ENCODE assay signal across 8 mouse cellular contexts in genomic region chr5:104459706-104460455, GRCm38 (mm10). TPM values are rescaled to one million over a fixed set of nuclear protein-coding genes. Genes with fewer than 3 reads are reported as not detected.
DNase-seq lines count a peak whose midpoint lies in the region; ATAC-seq lines count a peak whose summit lies in the region.

No protein-coding gene starts in this region.

- H3K4me2 ChIP-seq in hindbrain, embryonic 16.5 days (ENCODE audit: low read length): peak overlapping the region; percentile 61

- H3K4me3 ChIP-seq in hindbrain, embryonic 16.5 days (ENCODE audit: low read length): peak overlapping the region; percentile 77
- peak overlapping the region; percentile 35 for H3K4me3 ChIP-seq in macrophage (ENCODE audit: inconsistent target)

- peak overlapping the region; percentile 94 for H3K9ac ChIP-seq in hindbrain, embryonic 16.5 days (ENCODE audit: low read depth, low read length)

- ATAC-seq in common myeloid progenitor, adult 5-6 weeks (replicated peaks; ENCODE audit: low read depth, poor library complexity, severe bottlenecking): peak; percentile 55
- peak; percentile 80 for ATAC-seq in hindbrain, embryonic 16.5 days

- intact Hi-C loops in left cerebral cortex, postnatal 10 days (cut with DNase I): no loop called here

- under 1% methylated on average over 69 of the region's 82 CpGs for WGBS in hindbrain, embryonic 16.5 days
- WGBS in macrophage (ENCODE audit: missing documents): 1% methylated on average over 76 of the region's 82 CpGs

- H3K4me1 ChIP-seq in hindbrain, embryonic 16.5 days (ENCODE audit: control insufficient read depth, insufficient read depth, low read depth, low read length): peaks cover 16% of the 10 kb centered on the region

- peak; percentile 32 for DNase-seq in adrenal gland, adult 8-10 months
- peak; percentile 55 for DNase-seq in gastrocnemius, postnatal 10 days
- DNase-seq in left cerebral cortex, postnatal 10 days (ENCODE audit: extremely low spot score in 1 of 2, low spot score in 2 of 2): peak; percentile 60 to 76
- DNase-seq in right cerebral cortex, postnatal 10 days (ENCODE audit: low spot score in 2 of 2): peak; percentile 81 to 83
- no peak for DNase-seq in c-Kit-positive CD71-positive TER-119-positive erythroid progenitor cells, embryonic 14.5 days (ENCODE audit: low spot score)

- peaks cover 34% of the 10 kb centered on the region for H3K79me2 ChIP-seq in macrophage (ENCODE audit: inconsistent target)

- no peaks in the 10 kb centered on the region for H3K27me3 ChIP-seq in hindbrain, embryonic 16.5 days (replicated peaks; ENCODE audit: control insufficient read depth, insufficient read depth, low read length)

- H3K9me3 ChIP-seq in hindbrain, embryonic 16.5 days (ENCODE audit: control insufficient read depth, low read length): no peaks in the 10 kb centered on the region

- peak overlapping the region; percentile 95 for H3K27ac ChIP-seq in hindbrain, embryonic 16.5 days (ENCODE audit: low read depth, low read length)
- no peak overlapping the region for H3K27ac ChIP-seq in macrophage

- 0 out of 2 replicates have a peak, but pooled peaks cover 3% of the 10 kb centered on the region for H3K36me3 ChIP-seq in hindbrain, embryonic 16.5 days (ENCODE audit: control insufficient read depth, insufficient read depth, low read length)
- H3K36me3 ChIP-seq in macrophage (ENCODE audit: inconsistent target): no peaks in the 10 kb centered on the region

RNA-seq across cellular contexts. Expression of gene Pkd2, which starts 0.6 kb away (rescaled TPM):
- 10 to 100 TPM; 44.1 to 68.0 (median 53.9) TPM for total RNA-seq in adrenal gland, adult 8-10 months (2022)
- 3.8 and 6.2 TPM in 2 replicates for total RNA-seq in common myeloid progenitor, adult 5-6 weeks (2017)
- 10 to 100 TPM; 24.8 to 32.6 TPM for total RNA-seq in gastrocnemius, postnatal 10 days (2021)
- polyA plus RNA-seq in hindbrain, embryonic 16.5 days (2015; fragmentation: Nextera tagmentation; extraction: Ambion mirVana): 5.8 and 7.6 TPM in 2 replicates
- total RNA-seq in left cerebral cortex, postnatal 10 days (2021): 10 to 100 TPM; 24.8 to 25.7 TPM
- 10 to 100 TPM; 30.9 to 91.5 (median 62.3) TPM for total RNA-seq in macrophage (2018; cell fraction: chromatin; rRNA removed)
- 10 to 100 TPM in 16 of 26 experiments, 1 to 10 TPM in 10; 5.5 to 17.2 (median 10.8) TPM for total RNA-seq in macrophage (2018; cell fraction: cytosol; rRNA removed)
- 10 to 100 TPM; 20.7 to 81.2 (median 42.6) TPM for total RNA-seq in macrophage (2018; cell fraction: nucleus; rRNA removed)
- 10.8 to 12.0 TPM (median 11.3 TPM) in 3 replicates for polyA plus RNA-seq in macrophage (2018)

RNA-seq across cellular contexts. Expression of gene Spp1, which starts 25.0 kb away (rescaled TPM):
- total RNA-seq in adrenal gland, adult 8-10 months (2022): 100 to 1,000 TPM in 2 of 4 experiments, 10 to 100 TPM in 2; 14.1 to 367 (median 92.9) TPM
- 0.82 and 11.7 TPM in 2 replicates for total RNA-seq in common myeloid progenitor, adult 5-6 weeks (2017)
- total RNA-seq in gastrocnemius, postnatal 10 days (2021): 100 to 1,000 TPM in 1 of 2 experiments, 1 to 10 TPM in 1; 1.9 to 242 TPM
- 14.9 and 23.4 TPM in 2 replicates for polyA plus RNA-seq in hindbrain, embryonic 16.5 days (2015; fragmentation: Nextera tagmentation; extraction: Ambion mirVana)
- 10 to 100 TPM in 1 of 2 experiments, 1 to 10 TPM in 1; 6.9 to 10.1 TPM for total RNA-seq in left cerebral cortex, postnatal 10 days (2021)
- total RNA-seq in macrophage (2018; cell fraction: chromatin; rRNA removed): 1,000 to 10,000 TPM in 4 of 26 experiments, 100 to 1,000 TPM in 16, 10 to 100 TPM in 6; 36.9 to 1,427 (median 350) TPM
- total RNA-seq in macrophage (2018; cell fraction: cytosol; rRNA removed): 1,000 to 10,000 TPM; 1,050 to 5,379 (median 3,146) TPM
- total RNA-seq in macrophage (2018; cell fraction: nucleus; rRNA removed): 1,000 to 10,000 TPM in 22 of 26 experiments, 100 to 1,000 TPM in 4; 713 to 4,556 (median 1,892) TPM
- polyA plus RNA-seq in macrophage (2018): 3,232 to 4,719 TPM (median 4,121 TPM) in 3 replicates

RNA-seq across cellular contexts. Expression of gene BC005561, which starts 48.3 kb away (rescaled TPM):
- 10 to 100 TPM in 2 of 4 experiments, 1 to 10 TPM in 2; 8.4 to 13.9 (median 10.1) TPM for total RNA-seq in adrenal gland, adult 8-10 months (2022)
- total RNA-seq in common myeloid progenitor, adult 5-6 weeks (2017): 17.3 and 21.2 TPM in 2 replicates
- total RNA-seq in gastrocnemius, postnatal 10 days (2021): 1 to 10 TPM; 5.6 to 7.8 TPM
- polyA plus RNA-seq in hindbrain, embryonic 16.5 days (2015; fragmentation: Nextera tagmentation; extraction: Ambion mirVana): 10.9 and 11.4 TPM in 2 replicates
- 10 to 100 TPM; 13.6 to 15.3 TPM for total RNA-seq in left cerebral cortex, postnatal 10 days (2021)
- 10 to 100 TPM; 19.4 to 62.2 (median 33.7) TPM for total RNA-seq in macrophage (2018; cell fraction: chromatin; rRNA removed)
- 1 to 10 TPM; 1.1 to 4.1 (median 2.0) TPM for total RNA-seq in macrophage (2018; cell fraction: cytosol; rRNA removed)
- total RNA-seq in macrophage (2018; cell fraction: nucleus; rRNA removed): 10 to 100 TPM in 22 of 26 experiments, 1 to 10 TPM in 4; 7.4 to 32.6 (median 16.5) TPM
- polyA plus RNA-seq in macrophage (2018): 2.0 to 3.0 TPM (median 2.1 TPM) in 3 replicates
